Mouse (Mus musculus) liver, adult 2 months (tissue): ENCODE data around the gene 2510039O18Rik. TPM values are rescaled to one million over a fixed set of nuclear protein-coding genes. Genes with fewer than 3 reads are reported as not detected.
A peak's percentile ranks its signal among the peaks of the same experiment; 100 is the strongest.

Experiments
- DNase-seq: peaks from one replicate; pipeline ENCODE4 v3.0.0-alpha.2; 2011; ENCODE audit warnings: low read depth, low spot score; ENCODE audit errors: extremely low read depth
- H3K27ac ChIP-seq: fragments of 200-500 bp; replicated peaks from 2 replicates; pipeline ENCODE4 v1.5.1; 2012; ENCODE audit warnings: low read depth, mild to moderate bottlenecking, control low read depth, inconsistent platforms, low read length; ENCODE audit not compliant: insufficient read depth
- H3K27me3 ChIP-seq: fragments of 200-500 bp; 2 replicates; pipeline ENCODE4 v1.6.1; 2012; ENCODE audit warnings: mild to moderate bottlenecking, moderate library complexity, low read length, inconsistent platforms; ENCODE audit not compliant: control insufficient read depth, insufficient read depth
- H3K36me3 ChIP-seq: fragments of 200-500 bp; 2 replicates; pipeline ENCODE4 v1.6.1; 2012; ENCODE audit warnings: low read length, inconsistent platforms; ENCODE audit not compliant: control insufficient read depth, insufficient read depth
- H3K4me1 ChIP-seq: fragments of 200-500 bp; 2 replicates; pipeline ENCODE4 v1.6.1; 2011; ENCODE audit warnings: low read length; ENCODE audit not compliant: control insufficient read depth, insufficient read depth
- H3K4me3 ChIP-seq: fragments of 200-500 bp; 2 replicates; pipeline ENCODE4 v1.5.1; 2011; ENCODE audit warnings: low read depth, mild to moderate bottlenecking, control low read depth, low read length, moderate library complexity; ENCODE audit not compliant: insufficient read depth
- H3K79me2 ChIP-seq: fragments of 200-500 bp; 2 replicates; pipeline ENCODE4 v1.6.1; 2012; ENCODE audit warnings: inconsistent platforms, mild to moderate bottlenecking, low read length, moderate library complexity; ENCODE audit not compliant: control insufficient read depth, insufficient read depth
- H3K9ac ChIP-seq: fragments of 200-500 bp; 2 replicates; pipeline ENCODE4 v1.6.1; 2012; ENCODE audit warnings: low read depth, mild to moderate bottlenecking, control low read depth, inconsistent platforms, low read length
- CTCF ChIP-seq: fragments of 200-500 bp; IDR thresholded peaks from 2 replicates; pipeline ENCODE4 v1.5.1; 2011; ENCODE audit warnings: low read depth, low read length, control low read depth
- POLR2A ChIP-seq: fragments of 200-500 bp; IDR thresholded peaks from 2 replicates; pipeline ENCODE4 v1.6.1; 2011; ENCODE audit warnings: low read length, control low read depth; ENCODE audit not compliant: insufficient read depth; ENCODE audit errors: extremely low read depth
- WGBS: fragments of 180-500 bp; shearing (Covaris S2); methylation state at CpG from one replicate; pipeline ENCODE4 v1.1.7; 2018; 5-methylcytosine and 5-hydroxymethylcytosine counted together
- polyA plus RNA-seq: library from polyadenylated mRNA; depleted of rRNA; stranded (reverse); fragments of >200 nt; gene quantifications from 2 replicates; pipeline ENCODE4 v1.2.3, GENCODE M21; 2012
- total RNA-seq: library from RNA; depleted of rRNA; stranded (reverse); fragments of >200 nt; gene quantifications from 2 replicates; pipeline ENCODE4 v1.2.3, GENCODE M21; 2014

2510039O18Rik gene
- total and polyA plus RNA-seq, 2 experiments = 13.5 to 40.1 TPM

DNA sequence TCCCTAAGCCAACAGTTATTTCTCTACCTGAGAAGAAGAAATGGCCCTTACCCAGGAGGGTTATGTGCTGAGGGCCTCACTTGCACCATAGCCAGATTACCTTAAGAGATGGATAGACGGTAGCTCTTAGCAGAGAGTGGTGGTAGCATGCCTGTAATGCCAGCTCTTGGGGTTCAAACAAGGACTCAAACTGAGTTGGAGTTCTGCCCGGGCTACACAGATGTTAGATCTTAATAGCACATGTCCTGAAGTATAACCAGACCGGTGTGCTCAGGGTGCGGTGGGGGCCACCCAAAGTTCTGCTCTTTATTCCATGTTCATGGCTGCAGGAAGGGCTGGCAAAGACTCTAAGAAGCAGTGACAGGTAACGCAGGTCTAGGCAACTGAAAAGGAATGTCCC is 31.2 kb upstream of the 2510039O18Rik start:
- Histone ChIP-seq H3K36me3 (peaks cover 12% of the 10 kb centered on the region), H3K27me3 (no peaks in the 10 kb centered on the region), H3K4me3 (no peak overlapping the region), H3K4me1 (peaks cover 3% of the 10 kb centered on the region), H3K9ac (no peak overlapping the region), H3K27ac (no peak overlapping the region), H3K79me2 (0 out of 2 replicates have a peak, but pooled peaks cover 2% of the 10 kb centered on the region)
- TF ChIP-seq CTCF (no peak), POLR2A (no peak)
- no peak for DNase-seq
- WGBS = 93% methylated on average over 5 of the region's 5 CpGs

DNA sequence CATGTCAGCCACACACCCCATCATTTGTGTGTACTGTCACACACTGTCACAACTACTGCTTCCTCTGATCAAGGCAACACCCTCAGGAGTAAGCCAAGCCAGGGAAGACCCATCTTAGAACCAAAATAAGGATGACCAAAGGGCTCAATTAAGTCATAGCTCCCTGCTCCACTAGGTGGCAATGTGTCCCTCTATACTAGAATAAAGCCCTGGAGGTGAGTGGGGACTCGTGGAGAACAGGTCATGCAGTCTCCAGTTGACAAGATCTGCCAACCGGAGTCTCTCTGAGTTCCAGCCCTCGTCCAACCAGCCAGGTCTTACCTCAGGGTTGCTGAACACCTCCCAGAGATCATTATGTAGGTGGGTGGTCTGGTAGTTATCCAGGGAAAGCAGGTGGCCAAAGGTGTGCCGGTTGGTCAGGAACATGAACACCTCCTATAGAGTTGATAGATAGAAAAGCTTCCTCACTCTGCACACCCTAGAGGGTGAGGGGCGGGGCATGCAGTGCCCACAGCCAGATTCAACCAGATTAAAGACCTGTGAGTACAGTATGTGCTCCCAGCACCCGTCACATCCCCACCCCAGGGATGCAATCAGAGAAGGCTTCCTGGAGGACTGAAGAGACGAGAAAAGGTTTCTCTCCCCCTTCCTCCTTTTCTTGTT is 22.1 kb upstream of the 2510039O18Rik start:
- H3K4me1 ChIP-seq = peaks cover 2% of the 10 kb centered on the region; the same call in 1 of the 2 replicates
- peaks cover 16% of the 10 kb centered on the region for H3K36me3 ChIP-seq
- WGBS = 70% methylated on average over 7 of the region's 7 CpGs
- H3K27me3 ChIP-seq = no peaks in the 10 kb centered on the region
- TF ChIP-seq CTCF (0 out of 2 replicates have a peak, but pooled peaks have one; percentile 16), POLR2A (no peak)
- H3K79me2 ChIP-seq = no peaks in the 10 kb centered on the region
- peak; percentile 35 for DNase-seq
- H3K4me3 ChIP-seq = no peak overlapping the region
- no peak overlapping the region for H3K27ac ChIP-seq
- no peak overlapping the region for H3K9ac ChIP-seq

DNA sequence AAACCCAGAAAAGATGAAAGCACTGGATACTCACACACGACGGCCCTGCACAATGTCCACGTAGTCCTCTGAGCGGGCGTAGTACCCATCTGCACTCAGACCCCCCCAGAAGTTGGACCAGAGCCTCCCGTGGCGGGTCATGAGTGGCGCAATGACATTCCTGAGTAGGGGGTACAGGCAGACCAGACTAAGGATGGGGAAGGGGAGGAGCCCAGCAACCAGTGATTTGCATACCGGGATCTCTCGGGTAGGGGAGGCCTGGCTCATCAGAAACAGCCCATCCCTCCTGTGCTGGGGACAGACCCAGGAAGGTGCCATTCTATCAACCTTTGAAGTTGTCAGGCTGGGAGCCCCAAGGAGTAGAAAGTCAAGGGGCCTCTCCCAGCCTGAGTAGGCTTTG is 19.7 kb upstream of the 2510039O18Rik start:
- Histone ChIP-seq H3K4me1 (peaks cover 2% of the 10 kb centered on the region; the same call in 1 of the 2 replicates), H3K36me3 (peaks cover 12% of the 10 kb centered on the region), H3K27me3 (no peaks in the 10 kb centered on the region), H3K4me3 (no peak overlapping the region), H3K27ac (no peak overlapping the region), H3K9ac (no peak overlapping the region), H3K79me2 (no peaks in the 10 kb centered on the region)
- TF ChIP-seq CTCF (no peak), POLR2A (no peak)
- no peak for DNase-seq
- 86% methylated on average over 10 of the region's 10 CpGs for WGBS

DNA sequence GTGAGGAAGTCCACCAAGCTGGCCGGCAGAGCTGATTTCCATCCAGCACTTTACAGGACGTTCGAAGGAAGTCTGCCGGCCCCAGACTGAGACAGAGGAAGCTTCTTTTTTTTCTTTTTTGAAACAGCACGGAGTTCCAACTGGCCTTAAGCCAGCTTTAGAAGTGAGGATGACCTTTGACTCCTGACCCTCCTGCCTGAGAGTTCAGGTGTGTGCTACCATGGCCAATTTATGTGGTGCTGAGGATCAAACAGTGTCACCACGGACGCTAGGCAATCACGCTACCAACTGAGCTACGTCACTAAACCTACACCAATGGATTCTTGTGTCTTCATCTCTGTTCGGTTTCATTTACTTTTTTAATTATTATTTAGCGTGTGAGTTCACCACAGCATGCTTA is 18.4 kb upstream of the 2510039O18Rik start:
- DNase-seq = peak; percentile 81
- Histone ChIP-seq H3K36me3 (peaks cover 10% of the 10 kb centered on the region; the same call in 1 of the 2 replicates), H3K9ac (no peak overlapping the region), H3K4me3 (no peak overlapping the region), H3K27me3 (no peaks in the 10 kb centered on the region), H3K4me1 (peaks cover 2% of the 10 kb centered on the region; the same call in 1 of the 2 replicates), H3K27ac (no peak overlapping the region), H3K79me2 (no peaks in the 10 kb centered on the region)
- no peak for TF ChIP-seq CTCF
- TF ChIP-seq POLR2A = no peak
- WGBS = 30% methylated on average over 11 of the region's 11 CpGs

DNA sequence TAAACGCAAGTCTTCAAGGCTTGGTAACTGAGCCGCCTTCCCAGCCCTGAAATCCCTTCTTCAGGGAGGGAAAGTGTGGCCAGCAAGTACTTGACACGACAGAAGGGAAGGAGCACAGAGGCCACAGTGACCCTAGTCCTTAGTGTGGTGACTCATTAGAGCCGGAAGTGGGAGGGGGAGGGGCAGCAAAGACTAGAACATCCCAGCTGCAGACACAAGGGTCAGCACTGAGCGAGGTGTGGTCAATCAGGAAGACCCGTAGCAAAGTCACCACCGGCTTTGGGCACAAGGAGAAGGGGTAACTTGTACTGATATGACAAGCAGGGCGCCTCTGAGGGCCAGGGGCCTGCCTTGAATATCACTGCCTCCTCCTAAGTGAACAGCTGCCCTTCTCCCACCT is 13.0 kb upstream of the 2510039O18Rik start:
- H3K27ac ChIP-seq = no peak overlapping the region

DNA sequence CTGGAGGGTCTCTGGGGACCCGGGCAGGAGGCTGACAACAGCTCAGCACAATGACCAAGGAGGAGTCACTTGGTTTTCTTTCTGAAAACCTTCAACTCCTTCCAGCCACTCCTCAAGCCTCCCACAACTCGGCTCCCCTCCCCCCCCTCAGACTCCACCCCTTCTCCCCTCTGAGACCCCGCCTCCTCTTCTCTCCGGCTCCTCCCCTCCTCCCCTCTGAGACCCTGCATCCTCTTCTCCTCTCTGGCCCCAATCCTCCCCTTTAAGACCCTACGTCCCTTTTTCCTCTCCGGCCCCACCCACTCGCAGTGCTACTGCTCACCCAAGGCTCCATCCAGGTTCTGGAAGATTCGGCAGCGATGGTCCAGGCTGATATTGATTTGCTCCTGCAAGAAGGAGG is 12.6 kb upstream of the 2510039O18Rik start:
- Histone ChIP-seq H3K4me3 (no peak overlapping the region), H3K4me1 (no peaks in the 10 kb centered on the region), H3K27ac (no peak overlapping the region), H3K79me2 (0 out of 2 replicates have a peak, but pooled peaks cover 4% of the 10 kb centered on the region), H3K27me3 (no peaks in the 10 kb centered on the region), H3K9ac (no peak overlapping the region), H3K36me3 (peaks cover 13% of the 10 kb centered on the region; the same call in 1 of the 2 replicates)
- no peak for TF ChIP-seq CTCF
- no peak for TF ChIP-seq POLR2A
- WGBS = 72% methylated on average over 9 of the region's 9 CpGs
- no peak for DNase-seq

More for the DNA sequence above, 13.0 kb upstream of the 2510039O18Rik start:
- H3K4me1 ChIP-seq = no peaks in the 10 kb centered on the region
- WGBS = 66% methylated on average over 8 of the region's 8 CpGs
- peak; percentile 34 for DNase-seq
- no peaks in the 10 kb centered on the region for H3K27me3 ChIP-seq
- TF ChIP-seq POLR2A (no peak), CTCF (no peak)
- H3K36me3 ChIP-seq = peaks cover 13% of the 10 kb centered on the region; the same call in 1 of the 2 replicates
- no peak overlapping the region for H3K9ac ChIP-seq
- no peak overlapping the region for H3K4me3 ChIP-seq
- H3K79me2 ChIP-seq = no peaks in the 10 kb centered on the region
